Mouse (Mus musculus): Measurements from ENCODE around the gene Prr12.

Prr12 gene

DNA sequence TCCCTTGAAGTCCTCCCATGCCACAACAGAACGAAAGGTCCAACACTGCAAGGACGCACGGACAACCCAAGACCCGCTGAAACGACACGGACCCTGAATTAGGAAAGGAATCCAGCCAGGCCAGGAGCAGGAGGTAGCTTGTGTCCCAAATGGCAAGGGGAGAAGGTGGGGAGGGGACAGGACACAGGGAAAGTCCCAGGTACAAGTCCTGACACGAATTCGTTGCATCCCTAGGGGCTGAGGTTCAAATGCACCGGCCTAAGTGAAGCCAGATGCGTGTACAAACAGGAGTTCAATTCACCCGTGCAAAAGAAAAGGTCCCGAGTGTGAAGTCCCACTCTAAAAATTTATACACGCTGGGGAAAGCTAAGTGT is 1.1 kb downstream of the Prr12 start:
- DNase-seq (ENCODE audit: low read depth, low spot score): no peak

DNA sequence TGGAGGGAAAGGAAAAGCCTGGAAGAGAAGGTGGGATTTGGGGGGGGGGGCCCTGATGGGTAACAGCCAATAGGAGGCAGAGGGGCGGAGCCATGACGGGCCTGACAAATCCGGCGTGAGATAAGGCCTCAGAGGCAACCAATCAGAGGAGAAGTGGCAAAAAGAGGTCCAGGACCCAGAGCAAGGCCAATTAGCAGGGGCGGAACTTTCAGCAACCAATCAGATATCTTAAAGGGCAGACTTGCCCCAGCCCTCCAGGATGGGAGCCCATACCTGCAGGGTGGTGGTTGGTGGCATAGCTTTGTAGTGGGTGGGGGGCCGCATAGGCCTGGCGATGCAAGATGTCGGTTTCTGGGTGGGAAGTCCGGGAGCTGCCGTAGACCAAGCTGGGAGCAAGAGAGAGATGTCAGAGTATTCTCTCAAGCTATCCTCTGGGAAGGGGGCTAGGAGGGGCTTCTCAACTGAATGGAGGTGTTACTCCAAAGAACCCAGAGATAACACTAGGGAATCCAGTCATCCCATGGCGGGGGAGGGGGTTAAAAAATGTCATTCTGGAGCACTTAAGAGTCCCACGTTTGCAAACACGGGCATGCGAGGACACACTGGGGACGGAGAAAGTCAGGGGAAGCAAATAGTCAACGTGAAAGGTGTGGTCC is 1.6 kb downstream of the Prr12 start:
- DNase-seq (ENCODE audit: low read depth, low spot score): peak; percentile 93

DNA sequence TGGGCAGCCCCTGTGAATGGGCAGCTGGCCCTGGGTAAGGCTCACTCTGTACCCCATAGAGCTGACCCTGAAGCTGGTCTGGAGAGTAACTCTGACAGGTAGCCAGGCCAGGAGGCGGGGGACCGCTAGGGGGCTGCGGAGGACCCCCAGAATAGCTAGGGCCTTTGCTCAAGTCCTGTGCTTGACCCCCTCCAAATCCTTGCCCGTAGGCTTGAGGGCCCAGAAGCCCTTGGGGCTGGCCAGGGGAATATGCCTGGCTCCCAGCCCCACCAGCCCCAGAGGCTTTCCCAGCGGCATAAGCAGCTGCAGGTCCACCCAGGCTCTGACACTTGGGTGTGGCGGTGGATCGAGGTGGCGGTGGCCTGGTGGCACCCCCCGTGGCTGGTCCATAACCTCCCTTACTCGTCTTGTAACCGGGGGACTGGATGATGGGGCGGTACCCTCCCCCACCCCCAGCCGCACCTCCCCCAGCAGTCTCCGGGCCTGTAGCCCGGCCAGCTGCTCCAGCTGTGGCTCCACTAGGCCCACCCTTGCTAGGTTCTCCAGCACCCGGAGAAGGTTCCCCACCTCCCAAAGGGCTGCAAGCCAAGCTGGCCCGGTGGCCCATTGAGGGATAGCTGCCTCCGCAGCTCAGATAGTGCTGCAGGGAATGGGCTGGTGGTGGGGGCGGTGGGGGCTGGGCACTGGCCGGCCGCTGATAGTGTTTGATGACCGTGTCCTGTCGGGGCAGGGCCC is 3.6 kb downstream of the Prr12 start:
- DNase-seq (ENCODE audit: low read depth, low spot score): no peak

DNA sequence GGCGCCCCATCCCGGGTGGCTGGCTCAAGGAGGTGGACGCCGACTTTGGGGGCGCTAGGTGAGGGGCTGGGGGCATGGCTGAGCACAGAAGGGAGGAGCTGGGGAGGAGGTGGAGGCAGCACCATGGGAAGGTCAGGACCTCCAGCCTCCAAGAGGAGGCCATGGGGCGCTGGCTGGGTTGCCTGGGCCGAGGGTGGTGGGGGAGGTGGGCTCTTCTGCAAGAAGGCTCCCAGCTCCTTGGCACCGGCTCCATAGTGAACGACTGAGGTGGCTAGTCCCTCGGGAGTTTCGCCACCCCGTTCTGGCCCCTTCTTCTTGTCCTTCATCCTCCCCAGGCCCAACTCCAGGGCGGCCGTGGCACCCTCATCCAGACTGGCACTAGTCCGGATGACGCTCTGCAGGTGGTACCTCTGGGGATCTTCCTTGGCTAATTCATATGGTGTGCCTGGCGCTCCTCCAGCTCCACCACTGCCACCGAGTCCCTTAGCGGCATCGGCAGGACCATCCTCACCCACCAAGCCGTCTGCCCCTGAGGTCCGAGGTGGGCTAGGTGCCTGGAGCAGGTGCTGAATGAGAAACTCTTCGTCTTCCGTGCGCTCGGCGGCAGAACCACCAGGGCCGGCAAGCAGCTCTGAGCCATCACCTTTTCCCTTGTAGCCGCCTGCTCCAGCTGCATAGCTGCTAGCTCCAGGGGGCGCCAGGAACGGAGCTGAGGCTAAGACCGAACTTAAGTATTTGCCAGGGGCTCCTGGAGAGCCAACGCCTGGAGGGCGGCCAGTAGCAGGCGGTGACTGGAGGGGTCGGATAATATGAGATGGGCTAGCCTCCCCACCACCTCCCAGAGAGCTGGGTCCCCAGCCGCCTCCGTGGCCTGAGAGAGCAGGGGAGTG is 4.4 kb downstream of the Prr12 start:
- DNase-seq (ENCODE audit: low read depth, low spot score): no peak

DNA sequence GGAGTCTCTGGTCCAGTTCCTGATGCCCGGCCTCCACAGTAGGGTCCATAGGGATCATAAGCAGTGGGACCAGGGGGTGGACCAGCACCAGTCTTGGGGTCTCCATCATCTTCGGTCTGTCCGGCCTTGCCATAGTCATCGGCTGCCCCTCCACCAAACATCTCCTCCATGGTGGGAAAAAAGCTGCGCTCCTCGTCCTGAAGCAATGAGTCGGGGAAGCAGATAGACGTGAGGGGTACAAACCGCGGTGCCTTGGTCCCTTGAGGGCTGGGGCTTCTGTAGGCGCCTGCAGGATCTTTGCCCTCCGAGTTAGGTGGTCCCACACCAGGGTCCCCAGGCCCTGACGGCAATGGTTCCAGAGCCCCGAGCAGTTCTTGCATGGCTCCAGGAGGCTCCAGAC is 5.2 kb downstream of the Prr12 start:
- no peak for DNase-seq (ENCODE audit: low read depth, low spot score)

DNA sequence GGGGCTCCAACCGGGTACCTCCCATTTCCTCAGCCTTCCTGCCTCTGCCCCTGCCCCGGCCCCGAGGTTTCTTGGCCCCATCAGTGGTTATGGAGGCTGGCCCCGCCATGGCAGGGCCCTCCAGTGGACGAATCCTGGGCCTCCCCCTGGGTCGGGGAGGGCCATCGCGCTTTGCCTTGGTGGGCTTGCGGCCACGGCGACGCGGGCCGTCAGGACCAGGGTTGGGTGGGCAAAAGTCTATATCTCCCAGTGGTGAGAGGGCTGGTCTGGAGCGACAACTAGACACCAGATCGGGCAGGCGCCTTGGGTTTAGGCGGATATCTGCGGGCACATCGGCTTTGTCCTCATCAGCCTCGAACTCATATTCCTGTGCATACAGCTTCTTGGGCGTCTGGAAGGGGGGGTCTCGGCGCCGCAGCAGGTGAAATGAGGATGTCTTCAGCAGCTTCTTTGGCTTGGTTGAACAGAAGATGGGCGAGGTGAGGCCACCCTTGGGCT is 5.8 kb downstream of the Prr12 start:
- no peak for DNase-seq (ENCODE audit: low read depth, low spot score)

DNA sequence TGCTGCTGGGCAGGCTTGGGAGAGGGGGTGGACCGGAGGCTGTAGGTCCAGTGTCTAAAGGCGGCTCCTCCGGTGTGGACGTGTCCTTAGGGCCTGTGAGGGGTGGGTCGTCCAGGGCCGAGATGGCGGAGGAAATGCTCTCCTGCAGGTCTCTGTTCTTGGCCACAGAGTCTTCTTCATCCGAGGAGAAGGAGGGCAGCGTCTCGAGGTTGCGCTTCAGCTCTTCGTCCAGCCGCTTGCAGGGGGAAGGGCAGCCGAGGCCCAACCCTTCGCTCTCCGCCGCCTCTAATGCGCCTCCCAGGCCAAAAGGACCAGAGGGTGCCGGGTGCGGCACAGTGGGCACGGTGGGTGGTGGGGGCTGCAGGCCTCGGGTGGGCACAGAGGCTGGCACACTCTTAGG is 6.9 kb downstream of the Prr12 start:
- DNase-seq (ENCODE audit: low read depth, low spot score): no peak

DNA sequence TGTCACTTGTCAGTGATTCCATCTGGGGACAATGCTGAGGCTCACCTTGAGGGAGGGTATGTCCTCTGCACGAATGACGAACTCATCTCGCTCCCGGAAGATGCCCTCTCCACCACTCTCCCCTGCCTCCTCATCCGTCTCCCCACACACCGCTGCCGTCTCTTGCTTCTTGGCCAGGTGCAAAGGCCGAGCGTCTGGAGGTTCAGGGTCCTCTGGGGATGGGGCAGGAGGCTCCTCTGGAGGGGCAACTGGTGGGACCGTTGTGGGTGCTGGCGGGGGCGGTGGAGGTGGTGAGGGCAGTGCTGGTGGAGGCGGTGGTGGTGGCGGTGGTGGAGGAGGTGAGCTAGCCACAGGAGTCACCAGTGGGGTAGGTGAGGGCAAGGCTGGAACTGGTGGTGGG is 9.4 kb downstream of the Prr12 start:
- DNase-seq (ENCODE audit: low read depth, low spot score): no peak

DNA sequence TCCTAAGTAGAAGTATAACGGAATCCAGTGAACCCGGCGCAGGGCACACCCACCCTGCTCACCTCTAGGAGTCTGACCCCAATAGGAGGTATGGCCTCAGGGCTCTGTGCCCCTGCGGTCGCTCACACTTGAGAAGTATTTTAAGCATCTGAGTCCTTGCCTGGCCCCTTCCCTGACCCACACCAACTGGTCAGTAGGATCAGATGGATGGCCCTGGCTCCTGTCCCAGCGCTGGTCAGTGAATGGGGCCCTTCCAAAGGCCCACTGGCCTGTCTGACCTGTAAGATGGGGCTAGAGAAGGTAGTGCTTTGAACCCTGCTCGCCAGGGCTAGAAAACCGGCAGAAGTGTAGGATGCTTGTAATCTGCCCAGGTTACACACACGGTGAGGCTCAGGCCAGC is 11.8 kb downstream of the Prr12 start:
- DNase-seq (ENCODE audit: low read depth, low spot score): no peak

DNA sequence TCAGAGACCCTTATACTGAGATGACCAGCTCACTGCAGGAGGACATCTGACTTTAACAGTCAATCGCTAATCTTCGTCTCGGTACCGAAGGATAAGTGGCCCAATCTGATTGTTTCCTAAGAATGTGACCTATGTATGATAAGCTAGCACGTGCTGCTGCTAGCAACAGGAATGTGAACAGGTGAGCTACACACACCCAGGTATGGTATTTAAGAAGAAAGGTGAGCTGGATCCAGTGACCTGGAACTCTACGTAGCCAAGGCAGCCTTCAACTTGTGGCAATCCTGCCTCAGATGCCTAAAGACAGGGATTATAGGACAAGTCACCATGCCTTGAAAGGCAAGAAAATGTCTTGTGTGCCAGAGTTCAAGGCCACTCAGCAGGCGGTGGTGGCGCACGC is 14.3 kb downstream of the Prr12 start:
- DNase-seq (ENCODE audit: low read depth, low spot score): no peak

DNA sequence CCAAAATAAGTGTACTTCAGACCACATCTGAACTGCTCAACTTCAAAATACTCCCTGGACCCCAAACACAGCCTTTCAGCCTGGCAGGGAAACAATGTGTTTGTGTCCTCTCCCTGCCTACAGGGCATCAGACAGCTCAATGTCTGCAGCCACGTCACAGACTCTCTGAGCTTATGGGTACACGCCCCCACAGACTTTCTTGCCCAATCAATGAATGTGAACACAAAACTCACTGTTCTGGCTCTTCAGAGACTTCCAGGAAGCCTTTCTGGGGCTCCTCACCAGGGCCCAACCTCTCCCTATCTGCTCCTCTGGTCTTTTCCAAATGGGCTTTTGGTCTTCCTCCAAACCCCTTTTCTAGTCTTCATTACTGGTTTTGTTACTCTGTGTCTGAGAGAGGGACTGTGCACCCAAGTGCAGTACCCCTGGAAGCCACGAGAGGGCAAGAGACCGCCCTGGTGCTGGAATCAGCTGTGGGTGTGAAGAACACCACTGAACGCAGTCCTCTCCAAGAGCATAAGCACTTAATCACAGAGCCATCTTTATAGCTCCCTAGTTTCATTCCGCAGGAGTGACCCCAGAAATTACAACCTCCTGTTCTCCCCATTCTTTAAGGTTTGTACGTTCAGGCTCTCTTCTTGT is 14.8 kb downstream of the Prr12 start:
- no peak for DNase-seq (ENCODE audit: low read depth, low spot score)

DNA sequence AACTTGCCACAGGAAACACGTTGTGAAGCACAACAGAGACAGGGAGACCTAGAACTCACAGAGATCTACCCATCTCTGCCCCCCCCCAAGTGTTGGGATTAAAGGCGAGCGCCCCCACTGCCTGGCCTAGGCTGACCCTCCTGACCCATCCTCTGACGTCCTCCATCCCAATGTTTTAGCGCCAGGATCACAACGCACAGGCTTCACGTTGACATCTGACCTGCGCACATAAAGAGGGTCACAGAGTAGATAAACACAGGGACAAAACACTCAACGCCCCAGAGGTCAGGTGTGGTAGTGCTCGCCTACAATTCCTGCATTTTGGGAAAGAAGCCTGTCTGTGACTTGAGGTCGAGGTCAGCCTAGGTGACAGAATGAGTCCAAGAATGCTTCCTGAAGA is 16.0 kb downstream of the Prr12 start:
- DNase-seq (ENCODE audit: low read depth, low spot score): no peak

DNA sequence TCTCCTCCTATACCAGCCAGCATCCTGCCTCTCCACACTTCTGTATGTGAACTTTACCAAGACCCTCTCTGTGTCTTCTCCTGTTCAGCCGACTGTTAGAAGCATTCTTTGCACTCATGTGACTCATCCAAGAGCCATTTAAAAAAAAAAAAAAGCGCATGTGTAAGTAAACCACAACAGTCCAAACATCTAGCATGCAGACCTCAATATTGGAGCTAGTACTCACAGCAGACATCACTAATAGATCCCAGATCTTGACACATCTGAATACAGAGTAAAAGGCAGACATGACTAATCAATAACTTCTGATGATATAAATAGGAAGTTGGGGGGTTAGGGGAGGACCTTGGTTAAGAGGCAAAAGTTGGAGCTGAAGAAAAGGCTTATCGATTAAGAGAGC is 17.1 kb downstream of the Prr12 start:
- no peak for DNase-seq (ENCODE audit: low read depth, low spot score)

DNA sequence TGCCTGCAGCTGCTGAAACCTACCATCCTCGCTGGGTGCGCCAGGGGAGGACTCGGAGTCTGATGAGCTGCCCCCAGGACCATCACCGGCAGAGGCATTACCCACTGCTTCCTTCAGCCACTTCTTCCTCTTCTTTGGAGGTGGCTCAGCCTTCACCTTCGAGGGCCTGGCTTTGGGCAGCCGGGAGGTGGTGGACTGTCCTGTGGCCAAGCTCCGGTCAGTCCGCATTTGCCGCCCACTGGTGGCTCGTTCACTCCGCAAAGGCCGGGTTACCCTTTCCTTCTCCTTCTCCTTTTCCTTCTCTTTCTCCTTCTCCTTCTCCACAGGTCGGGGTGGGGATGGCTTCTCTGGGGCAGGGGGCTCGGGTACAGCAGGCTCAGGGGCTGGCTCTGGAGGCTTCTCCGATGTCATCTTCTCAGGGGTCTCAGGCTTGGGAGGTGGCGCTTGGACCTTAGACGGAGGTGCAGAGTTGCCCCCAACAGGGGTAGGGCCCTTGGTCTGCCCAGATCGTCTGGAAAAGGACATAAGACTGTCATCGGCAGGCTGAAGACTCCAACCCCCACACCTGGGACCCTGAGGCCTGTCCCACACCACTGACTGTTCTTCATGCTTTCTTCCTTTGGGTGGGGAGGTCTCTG is 18.8 kb downstream of the Prr12 start:
- no peak for DNase-seq (ENCODE audit: low read depth, low spot score)

DNA sequence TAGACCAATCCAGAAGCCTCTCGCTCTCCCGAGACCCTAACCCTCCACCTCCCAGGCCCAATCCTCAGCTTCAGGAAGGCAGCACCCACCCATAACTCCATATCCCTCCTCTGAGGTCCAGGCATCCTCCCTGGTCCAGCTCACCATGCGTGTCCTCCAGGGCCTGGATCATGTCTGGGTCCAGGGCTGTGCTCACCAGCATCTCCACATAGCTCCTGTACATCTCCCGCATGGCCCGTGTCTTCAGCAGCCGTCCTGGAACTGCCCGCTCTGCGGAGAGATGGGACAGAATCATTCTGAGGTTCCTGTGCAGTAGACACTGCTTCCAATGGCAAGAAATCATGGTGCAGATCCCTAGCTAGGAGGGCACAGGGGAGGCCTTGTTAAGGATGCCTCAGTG is 21.8 kb downstream of the Prr12 start:
- DNase-seq (ENCODE audit: low read depth, low spot score): no peak

DNA sequence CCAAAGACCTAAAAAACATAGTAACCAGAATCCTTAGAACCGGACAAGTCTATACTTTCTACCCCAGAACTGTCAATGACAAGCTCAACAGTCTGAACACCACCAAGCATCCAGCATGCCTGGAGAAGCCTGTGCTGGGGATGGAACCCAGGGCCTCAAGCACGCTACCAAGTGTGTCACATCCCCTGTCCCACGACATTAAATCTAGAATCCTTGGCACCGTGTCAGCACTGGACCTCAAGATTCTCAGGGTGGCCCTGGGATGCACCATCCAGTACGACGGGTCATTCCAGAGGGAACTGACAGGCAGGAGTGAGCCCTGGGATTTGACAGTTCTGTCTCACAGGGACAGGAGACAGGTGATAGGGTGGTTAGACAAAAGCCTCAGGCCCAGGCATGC is 22.7 kb downstream of the Prr12 start:
- DNase-seq (ENCODE audit: low read depth, low spot score): no peak

DNA sequence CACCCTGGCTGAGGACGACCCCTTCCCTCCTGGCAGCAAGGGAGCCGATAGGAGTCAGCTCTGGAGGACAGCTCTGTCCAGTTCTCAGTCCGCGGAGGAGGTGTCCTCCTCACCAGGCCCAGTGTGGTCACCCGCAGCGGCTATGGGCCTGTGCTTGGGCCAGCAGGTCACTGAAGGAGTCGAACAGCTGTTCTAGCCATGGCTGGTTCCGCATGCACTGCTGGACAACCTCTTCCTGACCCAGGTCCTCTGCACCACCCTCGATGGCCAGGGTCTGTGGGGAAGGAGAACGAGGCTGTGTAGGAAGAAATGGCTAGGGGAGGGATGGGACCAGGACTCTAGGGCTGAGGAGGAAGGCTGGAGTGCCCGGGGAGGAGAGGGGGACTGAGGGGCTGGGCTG is 24.3 kb downstream of the Prr12 start:
- DNase-seq (ENCODE audit: low read depth, low spot score): no peak

DNA sequence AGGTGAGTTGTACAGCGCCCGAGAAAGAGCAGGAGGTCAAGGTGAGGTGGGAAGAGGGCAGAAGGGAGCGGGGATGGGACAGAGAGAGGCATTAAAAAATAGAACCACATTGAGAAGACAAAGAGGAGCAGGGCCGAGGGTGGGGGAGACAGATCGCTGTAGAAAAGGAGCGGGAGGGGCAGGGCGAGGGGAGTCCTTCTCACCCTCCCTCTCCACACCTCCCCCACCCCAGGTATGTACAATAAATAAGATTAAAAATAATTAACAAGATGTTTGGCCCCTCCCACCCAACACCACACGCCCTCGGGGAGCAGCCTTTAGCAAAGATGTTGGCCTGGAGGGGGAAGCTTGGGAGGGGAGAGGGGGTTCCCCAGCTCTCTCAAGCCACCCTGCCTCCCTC is 24.9 kb downstream of the Prr12 start:
- DNase-seq (ENCODE audit: low read depth, low spot score): no peak

DNA sequence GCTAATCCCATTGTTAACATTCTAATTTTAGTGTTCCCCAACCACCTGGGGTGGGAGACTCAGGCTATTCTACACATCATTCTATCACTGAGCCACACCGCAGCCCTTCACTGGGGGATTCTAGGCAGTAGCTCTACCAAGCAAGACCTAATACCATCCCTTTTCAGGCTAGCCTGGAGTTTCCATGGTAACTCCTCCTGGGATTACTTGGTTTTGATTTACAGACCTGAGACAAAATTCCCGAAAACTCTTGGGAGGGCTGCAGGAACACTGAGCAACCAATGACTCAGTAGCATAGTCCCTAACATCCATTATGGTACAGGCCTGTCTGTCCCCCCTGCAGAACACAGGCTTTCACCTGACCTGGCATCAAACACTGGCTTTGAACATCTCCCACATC is 26.4 kb downstream of the Prr12 start:
- no peak for DNase-seq (ENCODE audit: low read depth, low spot score)

DNA sequence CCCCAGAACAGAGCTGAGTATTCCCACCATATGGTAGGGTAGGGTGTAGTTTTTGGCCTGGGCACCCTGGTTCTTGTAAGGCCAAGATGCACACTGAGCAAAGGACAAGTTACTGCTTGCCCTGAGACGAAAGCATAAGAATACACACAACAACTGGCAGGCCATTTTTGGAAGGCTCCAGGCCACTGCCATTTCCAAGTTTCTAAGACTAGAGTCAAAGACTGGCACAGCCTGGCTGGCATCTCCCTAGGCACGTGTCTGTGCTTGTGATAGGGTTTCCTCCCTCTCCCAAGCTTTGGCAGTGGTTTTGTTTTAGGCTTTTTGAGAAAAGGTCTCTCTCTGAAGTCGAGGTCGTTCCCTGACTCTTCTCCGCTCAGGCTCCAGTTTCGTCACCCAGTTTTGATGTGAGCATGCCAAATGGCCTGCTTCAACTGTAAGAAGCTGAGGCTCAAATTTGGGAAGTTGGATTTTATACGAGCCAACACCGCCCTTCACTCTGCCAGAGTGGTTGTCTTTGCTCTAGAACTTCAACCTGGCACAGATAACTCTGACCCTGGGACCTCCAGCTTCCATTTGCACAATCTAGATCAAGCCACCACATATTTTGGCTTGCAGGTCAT is 27.0 kb downstream of the Prr12 start:
- DNase-seq (ENCODE audit: low read depth, low spot score): no peak

Data from forelimb bud, embryonic 11.5 days (tissue).